Mouse (Mus musculus) gonadal fat pad, adult 2 months (tissue): ENCODE measurements around the gene Elane. TPM values are rescaled to one million over a fixed set of nuclear protein-coding genes. Genes with fewer than 3 reads are reported as not detected.

Experiments
- DNase-seq: peaks from one replicate; pipeline ENCODE4 v3.0.0-alpha.2; 2012; ENCODE audit warnings: low read depth
- polyA plus RNA-seq: library from polyadenylated mRNA; depleted of rRNA; stranded (reverse); fragments of >200 nt; gene quantifications from 2 replicates; pipeline ENCODE4 v1.2.3, GENCODE M21; 2012

The Elane gene
- polyA plus RNA-seq, 1 experiment, result 0.74 TPM

- DNase-seq, result no peak
Observed at GRCm38 (mm10) chr10:79914948-79915596, 29.0 kb downstream of the Elane start.

GRCm38 (mm10) chr10:79916081-79916480, 30.0 kb downstream of the Elane start:
- DNase-seq, result no peak

GRCm38 (mm10) chr10:79916808-79917531, 30.9 kb downstream of the Elane start, which contains the start of gene Kiss1r:
Gene Kiss1r, plus strand, starts transcription at chr10:79916971.
- DNase-seq, result no peak

- no peak for DNase-seq
Observed at GRCm38 (mm10) chr10:79917532-79918100, 31.6 kb downstream of the Elane start.

GRCm38 (mm10) chr10:79918231-79919078, 32.4 kb downstream of the Elane start:
- no peak for DNase-seq

- no peak for DNase-seq
Observed at GRCm38 (mm10) chr10:79919251-79919849, 33.3 kb downstream of the Elane start.

- no peak for DNase-seq
Observed at GRCm38 (mm10) chr10:79920056-79920890, 34.2 kb downstream of the Elane start.

- DNase-seq, result no peak
Observed at GRCm38 (mm10) chr10:79920958-79921535, 35.0 kb downstream of the Elane start, which contains the start of gene R3hdm4. Gene R3hdm4, minus strand, starts transcription at chr10:79921208.

- no peak for DNase-seq
Observed at GRCm38 (mm10) chr10:79921572-79921971, 35.5 kb downstream of the Elane start.

- DNase-seq, result no peak
Observed at GRCm38 (mm10) chr10:79924998-79925784, 39.1 kb downstream of the Elane start.

GRCm38 (mm10) chr10:79925785-79926490, 39.9 kb downstream of the Elane start:
- no peak for DNase-seq

- DNase-seq, result no peak
Observed at GRCm38 (mm10) chr10:79926491-79927323, 40.7 kb downstream of the Elane start, which contains the start of gene Arid3a. Gene Arid3a, plus strand, starts transcription at chr10:79927043.

GRCm38 (mm10) chr10:79927324-79928029, 41.4 kb downstream of the Elane start:
- no peak for DNase-seq

- no peak for DNase-seq
Observed at GRCm38 (mm10) chr10:79928030-79928694, 42.1 kb downstream of the Elane start.

GRCm38 (mm10) chr10:79928907-79929701, 43.1 kb downstream of the Elane start:
- no peak for DNase-seq
